Mouse (Mus musculus): Measurements from ENCODE around the gene Arg2. TPM values are rescaled to one million over a fixed set of nuclear protein-coding genes. Genes with fewer than 3 reads are reported as not detected.

Arg2 gene
- polyA plus RNA-seq, 1 experiment from 2014 or later = 0.46 TPM

GRCm38 (mm10) chr12:79122820-79123219, 7.8 kb upstream of the Arg2 start:
- Histone ChIP-seq H3K9ac (ENCODE audit: low read length) (no peak overlapping the region), H3K4me3 (ENCODE audit: low read depth, low read length) (no peak overlapping the region), H3K27ac (ENCODE audit: low read depth) (no peak overlapping the region), H3K27me3 (replicated peaks; ENCODE audit: control insufficient read depth, insufficient read depth, low read length) (no peaks in the 10 kb centered on the region), H3K9me3 (ENCODE audit: control insufficient read depth, low read length) (no peaks in the 10 kb centered on the region), H3K4me2 (ENCODE audit: low read length) (no peak overlapping the region), H3K4me1 (replicated peaks; ENCODE audit: control insufficient read depth, insufficient read depth, low read length) (no peaks in the 10 kb centered on the region), H3K36me3 (ENCODE audit: control insufficient read depth, insufficient read depth, low read length) (no peaks in the 10 kb centered on the region)
- ATAC-seq (replicated peaks; ENCODE audit: low FRiP score, low TSS enrichment, low read depth) (no peak), DNase-seq (ENCODE audit: low spot score) (no peak)
- WGBS = 34% methylated on average over 3 of the region's 3 CpGs

DNA sequence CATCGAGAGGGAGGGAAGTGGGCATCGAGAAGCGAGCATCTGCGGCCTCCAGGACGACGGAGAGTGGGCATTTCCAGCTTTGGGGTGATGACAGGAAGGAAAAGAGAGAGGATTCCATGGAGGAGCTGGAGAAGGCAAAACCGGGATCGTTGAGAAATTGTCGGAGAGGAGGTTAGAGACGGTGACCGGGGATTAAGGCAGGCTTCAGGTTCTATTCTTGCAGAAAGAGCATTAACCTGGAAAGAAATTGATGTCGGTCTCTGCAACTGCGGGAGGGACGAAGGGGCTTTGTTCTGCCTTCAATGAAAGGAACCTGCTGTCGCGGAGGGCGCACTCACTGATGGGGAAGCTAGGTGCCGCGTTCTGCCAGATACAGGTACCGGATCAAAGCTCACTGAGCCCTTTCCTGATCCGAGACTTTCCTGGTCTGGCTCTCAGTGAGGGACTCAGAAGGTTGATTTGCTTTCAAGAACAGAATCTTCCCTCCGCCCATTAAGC, 650 bp downstream of the Arg2 start:
- H3K4me3 ChIP-seq (ENCODE audit: low read depth, low read length) = peak overlapping the region; percentile 41
- no peaks in the 10 kb centered on the region for H3K9me3 ChIP-seq (ENCODE audit: control insufficient read depth, low read length)
- WGBS = 2% methylated on average over 22 of the region's 22 CpGs
- DNase-seq (ENCODE audit: low spot score) (peak; percentile 61), ATAC-seq (replicated peaks; ENCODE audit: low FRiP score, low TSS enrichment, low read depth) (peak; percentile 15; the same call in 1 of the 2 replicates)
- 0 out of 2 replicates have a peak overlapping the region, but pooled peaks have one; percentile 20 for H3K9ac ChIP-seq (ENCODE audit: low read length)
- peak overlapping the region; percentile 88 for H3K4me2 ChIP-seq (ENCODE audit: low read length)
- peaks cover 12% of the 10 kb centered on the region for H3K4me1 ChIP-seq (replicated peaks; ENCODE audit: control insufficient read depth, insufficient read depth, low read length)
- no peak overlapping the region for H3K27ac ChIP-seq (ENCODE audit: low read depth)
- H3K27me3 ChIP-seq (replicated peaks; ENCODE audit: control insufficient read depth, insufficient read depth, low read length) = peaks cover 31% of the 10 kb centered on the region
- H3K36me3 ChIP-seq (ENCODE audit: control insufficient read depth, insufficient read depth, low read length) = no peaks in the 10 kb centered on the region

DNA sequence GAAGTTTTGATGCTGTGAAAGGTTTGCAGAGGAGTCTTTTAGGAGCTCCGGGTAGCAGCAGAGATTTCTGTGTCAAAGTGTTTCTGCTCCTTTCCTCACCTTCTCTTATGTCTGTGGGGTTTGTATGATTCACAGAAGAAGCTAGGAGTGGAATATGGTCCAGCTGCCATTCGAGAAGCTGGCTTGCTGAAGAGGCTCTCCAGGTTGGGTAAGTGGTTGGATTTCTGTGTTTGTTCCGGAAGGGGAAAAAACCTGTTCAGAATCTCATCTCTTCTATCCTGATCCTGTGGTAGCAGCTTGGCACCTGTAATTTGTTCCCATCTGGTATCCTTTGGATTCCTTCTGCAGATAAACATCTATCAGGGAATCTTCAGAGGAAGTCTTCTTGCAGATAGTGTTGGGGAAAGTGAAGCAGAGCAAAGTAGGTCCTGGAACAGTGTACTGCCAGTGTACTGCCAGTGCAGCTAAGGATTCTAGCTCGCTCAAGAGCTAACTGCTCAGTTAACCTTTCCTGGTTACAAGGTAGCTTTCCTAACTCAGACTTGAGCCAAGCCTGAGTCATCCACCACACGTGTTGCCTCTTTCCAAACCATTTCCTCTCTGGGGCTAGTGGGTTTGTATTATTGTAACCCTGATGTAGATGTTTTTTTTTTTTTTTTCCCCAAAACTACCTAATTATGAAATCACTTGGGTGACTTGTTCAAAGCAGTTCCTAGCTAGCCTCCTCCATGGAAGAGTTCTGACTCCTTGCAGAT, 1.3 kb downstream of the Arg2 start:
- no peak for ATAC-seq (replicated peaks; ENCODE audit: low FRiP score, low TSS enrichment, low read depth)
- Histone ChIP-seq H3K36me3 (ENCODE audit: control insufficient read depth, insufficient read depth, low read length) (no peaks in the 10 kb centered on the region), H3K27me3 (replicated peaks; ENCODE audit: control insufficient read depth, insufficient read depth, low read length) (peaks cover 31% of the 10 kb centered on the region), H3K4me1 (replicated peaks; ENCODE audit: control insufficient read depth, insufficient read depth, low read length) (peaks cover 12% of the 10 kb centered on the region), H3K9ac (ENCODE audit: low read length) (no peak overlapping the region), H3K27ac (ENCODE audit: low read depth) (no peak overlapping the region), H3K9me3 (ENCODE audit: control insufficient read depth, low read length) (no peaks in the 10 kb centered on the region), H3K4me3 (ENCODE audit: low read depth, low read length) (no peak overlapping the region), H3K4me2 (ENCODE audit: low read length) (peak overlapping the region; percentile 88)
- DNase-seq (ENCODE audit: low spot score) = no peak
- 27% methylated on average over 5 of the region's 5 CpGs for WGBS

GRCm38 (mm10) chr12:79134676-79135075, 4.1 kb downstream of the Arg2 start:
- peaks cover 31% of the 10 kb centered on the region for H3K27me3 ChIP-seq (replicated peaks; ENCODE audit: control insufficient read depth, insufficient read depth, low read length)
- H3K4me3 ChIP-seq (ENCODE audit: low read depth, low read length) = no peak overlapping the region
- no peak overlapping the region for H3K9ac ChIP-seq (ENCODE audit: low read length)
- DNase-seq (ENCODE audit: low spot score) (no peak), ATAC-seq (replicated peaks; ENCODE audit: low FRiP score, low TSS enrichment, low read depth) (no peak)
- H3K36me3 ChIP-seq (ENCODE audit: control insufficient read depth, insufficient read depth, low read length) = no peaks in the 10 kb centered on the region
- no peak overlapping the region for H3K27ac ChIP-seq (ENCODE audit: low read depth)
- H3K4me1 ChIP-seq (replicated peaks; ENCODE audit: control insufficient read depth, insufficient read depth, low read length) = peaks cover 12% of the 10 kb centered on the region
- 41% methylated on average over 8 of the region's 8 CpGs for WGBS
- no peak overlapping the region for H3K4me2 ChIP-seq (ENCODE audit: low read length)
- H3K9me3 ChIP-seq (ENCODE audit: control insufficient read depth, low read length) = no peaks in the 10 kb centered on the region

DNA sequence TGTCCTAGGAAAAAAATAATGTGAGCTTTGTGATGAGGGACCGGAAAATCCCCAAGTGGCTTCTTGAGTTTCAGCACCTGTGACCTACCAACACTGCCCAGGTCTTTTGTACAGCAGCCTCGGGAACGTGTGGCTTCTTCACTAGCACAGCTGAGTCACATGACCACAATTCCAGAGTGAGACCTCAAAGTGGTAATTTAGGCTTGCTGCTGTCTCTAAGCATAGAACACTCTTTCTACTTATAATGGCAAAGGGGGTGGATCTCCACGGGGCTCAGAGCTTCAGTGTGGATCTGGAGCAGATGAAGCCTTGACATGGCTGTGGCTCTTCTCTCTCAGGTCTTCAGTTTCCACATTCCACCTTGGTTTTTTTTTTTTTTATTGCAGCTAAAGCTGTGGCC, 4.5 kb downstream of the Arg2 start:
- DNase-seq (ENCODE audit: low spot score) (no peak), ATAC-seq (replicated peaks; ENCODE audit: low FRiP score, low TSS enrichment, low read depth) (no peak)
- Histone ChIP-seq H3K4me3 (ENCODE audit: low read depth, low read length) (no peak overlapping the region), H3K27ac (ENCODE audit: low read depth) (no peak overlapping the region), H3K9me3 (ENCODE audit: control insufficient read depth, low read length) (no peaks in the 10 kb centered on the region), H3K27me3 (replicated peaks; ENCODE audit: control insufficient read depth, insufficient read depth, low read length) (peaks cover 31% of the 10 kb centered on the region), H3K36me3 (ENCODE audit: control insufficient read depth, insufficient read depth, low read length) (no peaks in the 10 kb centered on the region), H3K9ac (ENCODE audit: low read length) (no peak overlapping the region), H3K4me1 (replicated peaks; ENCODE audit: control insufficient read depth, insufficient read depth, low read length) (peaks cover 12% of the 10 kb centered on the region), H3K4me2 (ENCODE audit: low read length) (no peak overlapping the region)
- WGBS = 48% methylated on average over 4 of the region's 4 CpGs

DNA sequence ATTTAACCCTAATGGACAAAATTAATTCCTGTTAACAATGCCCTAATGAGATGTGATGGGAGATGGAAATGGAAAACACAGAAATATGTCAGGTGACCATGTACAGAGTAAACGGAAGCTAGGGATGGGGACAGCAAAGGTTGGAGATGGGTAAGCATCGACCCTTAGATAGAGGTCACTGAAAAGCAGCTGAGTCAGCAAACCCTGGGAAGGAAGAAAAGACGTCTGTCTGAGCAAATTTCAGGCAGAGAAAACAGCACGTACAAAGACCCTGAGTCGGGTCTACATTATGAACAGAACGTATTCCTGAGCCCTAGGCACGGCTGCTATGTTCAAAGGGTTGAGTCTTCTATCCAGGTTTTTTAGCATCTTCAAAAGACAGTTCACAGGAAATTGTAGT, 6.4 kb downstream of the Arg2 start:
- Histone ChIP-seq H3K27ac (ENCODE audit: low read depth) (no peak overlapping the region), H3K4me1 (replicated peaks; ENCODE audit: control insufficient read depth, insufficient read depth, low read length) (no peaks in the 10 kb centered on the region), H3K9ac (ENCODE audit: low read length) (no peak overlapping the region), H3K9me3 (ENCODE audit: control insufficient read depth, low read length) (no peaks in the 10 kb centered on the region), H3K4me3 (ENCODE audit: low read depth, low read length) (no peak overlapping the region), H3K27me3 (replicated peaks; ENCODE audit: control insufficient read depth, insufficient read depth, low read length) (peaks cover 12% of the 10 kb centered on the region), H3K4me2 (ENCODE audit: low read length) (no peak overlapping the region), H3K36me3 (ENCODE audit: control insufficient read depth, insufficient read depth, low read length) (no peaks in the 10 kb centered on the region)
- no peak for ATAC-seq (replicated peaks; ENCODE audit: low FRiP score, low TSS enrichment, low read depth)
- DNase-seq (ENCODE audit: low spot score) = no peak
- 74% methylated on average over 7 of the region's 7 CpGs for WGBS

DNA sequence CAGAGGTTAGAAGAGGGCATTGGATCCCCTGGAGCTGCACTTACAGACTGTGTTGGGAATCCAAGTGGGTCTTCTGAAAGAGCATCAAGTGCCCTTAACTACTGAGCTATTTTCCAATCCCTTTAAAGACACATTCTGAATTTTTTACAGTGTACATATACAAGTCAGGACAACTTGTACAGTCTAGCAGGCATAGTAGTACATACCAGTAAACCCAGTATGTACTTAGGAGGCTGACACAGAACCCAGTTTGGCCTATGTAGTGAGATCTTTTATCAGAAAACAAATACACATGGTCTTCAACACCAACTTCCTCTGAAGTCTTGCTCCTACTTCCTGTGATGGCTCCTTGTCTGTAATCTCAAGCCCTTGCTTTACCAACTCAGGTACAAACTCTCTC, 8.4 kb downstream of the Arg2 start:
- no peak overlapping the region for H3K4me2 ChIP-seq (ENCODE audit: low read length)
- DNase-seq (ENCODE audit: low spot score) (no peak), ATAC-seq (replicated peaks; ENCODE audit: low FRiP score, low TSS enrichment, low read depth) (no peak)
- no peaks in the 10 kb centered on the region for H3K27me3 ChIP-seq (replicated peaks; ENCODE audit: control insufficient read depth, insufficient read depth, low read length)
- no peaks in the 10 kb centered on the region for H3K36me3 ChIP-seq (ENCODE audit: control insufficient read depth, insufficient read depth, low read length)
- H3K27ac ChIP-seq (ENCODE audit: low read depth) = no peak overlapping the region
- no peak overlapping the region for H3K4me3 ChIP-seq (ENCODE audit: low read depth, low read length)
- no peak overlapping the region for H3K9ac ChIP-seq (ENCODE audit: low read length)
- H3K4me1 ChIP-seq (replicated peaks; ENCODE audit: control insufficient read depth, insufficient read depth, low read length) = no peaks in the 10 kb centered on the region
- no peaks in the 10 kb centered on the region for H3K9me3 ChIP-seq (ENCODE audit: control insufficient read depth, low read length)

- no peaks in the 10 kb centered on the region for H3K9me3 ChIP-seq (ENCODE audit: control insufficient read depth, low read length)
- H3K4me2 ChIP-seq (ENCODE audit: low read length) = no peak overlapping the region
- ATAC-seq (replicated peaks; ENCODE audit: low FRiP score, low TSS enrichment, low read depth) (no peak), DNase-seq (ENCODE audit: low spot score) (no peak)
- H3K4me3 ChIP-seq (ENCODE audit: low read depth, low read length) = no peak overlapping the region
- H3K4me1 ChIP-seq (replicated peaks; ENCODE audit: control insufficient read depth, insufficient read depth, low read length) = no peaks in the 10 kb centered on the region
- 33% methylated on average over 1 of the region's 1 CpGs for WGBS
- H3K9ac ChIP-seq (ENCODE audit: low read length) = no peak overlapping the region
- no peaks in the 10 kb centered on the region for H3K27me3 ChIP-seq (replicated peaks; ENCODE audit: control insufficient read depth, insufficient read depth, low read length)
- H3K36me3 ChIP-seq (ENCODE audit: control insufficient read depth, insufficient read depth, low read length) = no peaks in the 10 kb centered on the region
- H3K27ac ChIP-seq (ENCODE audit: low read depth) = no peak overlapping the region
These were observed 8.8 kb downstream of the Arg2 start for GRCm38 (mm10) chr12:79139417-79139816.

DNA sequence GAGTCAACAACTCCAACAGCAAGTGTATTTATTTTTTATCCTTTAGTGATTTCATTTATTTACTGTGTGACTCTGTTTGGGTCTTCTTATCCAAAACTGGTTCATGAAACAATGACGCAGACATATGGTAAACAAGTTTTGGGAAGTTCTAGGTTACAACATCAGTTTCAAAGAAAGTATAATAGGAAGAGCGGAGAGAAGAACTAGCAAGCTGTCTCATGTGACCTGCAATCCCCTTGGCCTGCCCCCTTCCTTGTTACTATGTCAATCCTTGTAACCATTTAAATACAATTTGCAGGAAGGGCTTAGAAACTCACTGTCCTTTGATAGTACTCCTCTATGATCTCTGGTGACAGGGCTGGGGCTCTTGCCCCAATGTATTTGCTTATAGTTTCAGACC, 10.2 kb downstream of the Arg2 start:
- Histone ChIP-seq H3K4me2 (ENCODE audit: low read length) (no peak overlapping the region), H3K27ac (ENCODE audit: low read depth) (no peak overlapping the region), H3K27me3 (replicated peaks; ENCODE audit: control insufficient read depth, insufficient read depth, low read length) (no peaks in the 10 kb centered on the region), H3K9me3 (ENCODE audit: control insufficient read depth, low read length) (no peaks in the 10 kb centered on the region), H3K36me3 (ENCODE audit: control insufficient read depth, insufficient read depth, low read length) (no peaks in the 10 kb centered on the region), H3K4me1 (replicated peaks; ENCODE audit: control insufficient read depth, insufficient read depth, low read length) (no peaks in the 10 kb centered on the region), H3K4me3 (ENCODE audit: low read depth, low read length) (no peak overlapping the region), H3K9ac (ENCODE audit: low read length) (no peak overlapping the region)
- ATAC-seq (replicated peaks; ENCODE audit: low FRiP score, low TSS enrichment, low read depth) (no peak), DNase-seq (ENCODE audit: low spot score) (no peak)
- 86% methylated on average over 2 of the region's 2 CpGs for WGBS

Measured in intestine, embryonic 14.5 days (tissue).